Mouse (Mus musculus) testis, postnatal 14 days (tissue): ENCODE data around the gene Dock10.

Experiments used
- DNase-seq: peaks from one replicate; pipeline ENCODE4 v3.0.0; 2021; ENCODE audit warnings: low spot score

Dock10 gene

GRCm38 (mm10) chr1:80655854-80656253, 102.5 kb downstream of the Dock10 start:
- no peak for DNase-seq

GRCm38 (mm10) chr1:80655195-80655594, 103.1 kb downstream of the Dock10 start:
- no peak for DNase-seq

GRCm38 (mm10) chr1:80654177-80654576, 104.2 kb downstream of the Dock10 start:
- DNase-seq, result no peak

- no peak for DNase-seq
Measured at GRCm38 (mm10) chr1:80652803-80653202, 105.5 kb downstream of the Dock10 start.

DNA sequence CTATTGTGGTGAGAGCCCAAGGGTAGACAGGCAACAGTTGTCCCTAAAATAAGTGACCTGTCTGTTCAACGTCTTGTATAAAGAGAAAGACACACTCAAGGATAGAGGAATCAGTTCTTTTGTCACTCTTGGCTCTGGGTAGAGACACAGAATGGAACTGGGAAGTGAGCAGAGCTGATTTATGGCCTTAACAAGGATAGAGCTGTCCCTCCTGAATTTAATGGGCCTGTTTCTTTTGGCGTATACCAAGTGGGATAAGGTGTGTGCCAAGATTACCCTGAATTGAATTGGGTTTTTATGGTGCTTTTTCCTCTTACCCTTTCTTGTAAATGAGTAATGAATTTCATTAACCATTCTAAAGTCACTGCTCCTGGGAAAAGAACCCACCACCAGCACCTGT, 106.2 kb downstream of the Dock10 start:
- no peak for DNase-seq

- DNase-seq, result no peak
Measured at GRCm38 (mm10) chr1:80646602-80647001, 111.7 kb downstream of the Dock10 start.

GRCm38 (mm10) chr1:80643866-80644451, 114.4 kb downstream of the Dock10 start:
- DNase-seq, result no peak

GRCm38 (mm10) chr1:80641832-80642231, 116.5 kb downstream of the Dock10 start:
- no peak for DNase-seq

DNA sequence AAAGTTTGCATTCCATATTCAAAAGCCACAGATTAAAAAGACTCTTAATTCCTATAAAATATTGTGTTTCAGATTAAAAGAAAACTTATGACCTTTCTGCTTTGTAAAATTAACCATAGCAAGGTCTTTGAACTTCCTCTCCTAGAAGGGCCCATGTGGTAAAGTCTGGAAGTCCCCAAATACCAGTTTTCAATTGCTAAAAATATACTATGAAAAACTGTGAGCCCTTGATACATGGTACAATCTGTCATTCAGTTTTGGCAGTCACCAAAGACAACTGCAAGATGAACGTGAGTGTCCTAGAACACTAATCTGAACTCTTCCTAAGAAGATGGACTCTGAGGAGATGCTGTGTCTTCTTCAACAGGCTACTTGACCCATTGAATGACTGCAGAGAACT, 117.0 kb downstream of the Dock10 start:
- DNase-seq, result no peak

- DNase-seq, result no peak
Measured at GRCm38 (mm10) chr1:80639553-80639952, 118.8 kb downstream of the Dock10 start.

DNA sequence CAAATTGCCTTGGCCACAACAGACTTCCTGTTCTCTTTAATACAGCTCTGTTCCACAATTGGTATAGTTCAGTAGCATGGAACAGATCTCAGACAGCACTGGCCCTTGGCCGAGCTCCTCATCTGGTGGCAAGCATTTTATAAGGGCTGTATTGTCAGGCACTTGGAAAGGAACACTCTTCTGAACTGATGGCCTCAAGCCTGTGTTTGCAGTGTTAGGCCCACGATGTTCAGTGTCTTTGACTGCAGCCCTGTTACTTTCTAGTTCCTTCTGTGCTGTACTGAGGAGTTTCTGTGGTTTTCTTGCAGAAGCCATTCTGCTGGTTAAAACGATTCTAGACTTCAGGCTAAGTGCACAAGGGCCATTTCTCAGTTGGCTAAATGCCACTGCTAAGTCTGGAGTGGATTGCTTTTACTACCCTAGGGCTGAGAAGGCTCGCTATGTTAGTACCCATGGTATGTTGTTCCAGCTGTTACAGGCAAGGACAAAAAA, 121.1 kb downstream of the Dock10 start:
- no peak for DNase-seq

DNA sequence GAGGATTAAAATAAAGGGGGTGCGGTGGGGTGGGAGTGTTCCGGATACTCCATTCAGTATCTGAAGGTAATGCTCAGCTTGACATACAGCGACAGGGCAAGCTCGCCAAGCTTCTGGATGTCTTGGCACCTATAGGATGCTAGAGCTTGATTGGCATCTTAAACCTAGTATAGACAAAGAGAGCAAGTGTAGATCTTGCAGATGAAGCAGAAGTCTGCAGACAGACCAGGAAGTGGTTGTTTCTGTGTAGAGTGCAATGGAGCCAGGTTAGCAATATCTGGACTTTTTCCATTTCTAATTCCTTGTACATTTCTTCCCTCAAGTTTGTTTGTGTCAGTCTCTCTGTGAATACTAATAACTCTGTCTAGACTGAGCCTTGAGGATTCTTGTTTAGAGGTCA, 122.5 kb downstream of the Dock10 start:
- no peak for DNase-seq

- no peak for DNase-seq
Measured at GRCm38 (mm10) chr1:80633536-80633935, 124.8 kb downstream of the Dock10 start.

DNA sequence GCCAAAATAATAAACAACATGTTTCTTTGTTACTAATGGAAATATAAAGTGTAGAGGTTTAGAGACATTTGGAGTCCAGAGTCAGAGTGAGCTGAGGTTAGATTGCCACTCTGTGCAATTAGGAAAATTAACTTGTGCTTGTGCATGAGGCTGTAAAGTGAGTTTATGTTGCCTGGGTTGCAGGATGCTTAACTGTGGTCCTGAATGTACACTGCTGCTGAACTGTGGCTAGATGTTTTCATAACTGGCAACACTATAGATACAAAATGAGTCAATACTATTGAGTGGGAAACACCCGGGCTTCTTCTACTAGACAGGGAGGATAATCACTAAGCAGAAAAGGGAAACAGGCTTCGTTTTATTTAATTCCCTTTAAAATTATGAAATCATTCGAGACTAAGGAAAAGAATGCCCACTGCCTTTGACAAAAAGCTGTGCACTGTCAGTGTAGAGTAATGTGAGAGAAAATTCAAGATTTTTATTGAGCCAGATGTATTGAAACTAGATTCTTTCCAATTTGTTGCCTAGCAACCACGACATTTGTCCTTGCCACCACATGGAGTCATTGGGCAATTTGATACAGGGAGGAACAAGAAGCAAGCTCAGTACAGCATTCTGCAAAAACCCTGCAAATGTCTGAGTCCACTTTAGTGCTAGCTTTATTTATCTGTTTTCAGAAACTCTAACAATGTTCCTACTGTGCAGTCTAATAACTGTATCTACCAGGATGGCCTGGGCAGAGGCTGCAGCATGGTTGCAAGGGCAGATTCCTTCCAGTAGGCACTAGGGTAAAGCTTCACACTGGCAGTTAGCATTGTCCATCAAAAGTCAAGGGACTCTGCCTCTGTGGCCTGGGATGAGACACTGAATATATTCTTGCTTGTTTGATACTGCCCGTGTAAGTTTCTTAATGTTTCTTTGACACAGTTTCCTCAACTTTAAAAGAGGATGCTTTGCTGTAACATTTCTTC, 127.9 kb downstream of the Dock10 start:
- DNase-seq, result no peak

DNA sequence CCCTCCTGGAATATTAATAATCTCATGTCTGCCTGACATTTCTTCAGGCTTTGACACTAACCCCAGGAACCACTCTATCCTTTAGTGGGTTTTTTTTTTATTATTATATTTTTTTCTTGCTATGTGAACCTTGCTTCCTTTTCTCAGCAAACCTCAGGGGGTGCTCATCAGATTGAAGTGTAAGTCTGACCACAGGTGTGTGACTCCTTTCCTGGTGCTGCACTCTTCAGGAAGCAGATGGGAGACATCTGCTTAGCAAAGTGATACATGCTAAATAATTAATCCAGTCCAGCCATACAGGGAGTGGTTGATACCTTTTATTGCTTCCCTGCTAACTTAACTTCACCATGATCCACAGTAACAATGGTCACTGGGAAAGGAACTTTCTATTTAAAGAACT, 130.3 kb downstream of the Dock10 start:
- no peak for DNase-seq

DNA sequence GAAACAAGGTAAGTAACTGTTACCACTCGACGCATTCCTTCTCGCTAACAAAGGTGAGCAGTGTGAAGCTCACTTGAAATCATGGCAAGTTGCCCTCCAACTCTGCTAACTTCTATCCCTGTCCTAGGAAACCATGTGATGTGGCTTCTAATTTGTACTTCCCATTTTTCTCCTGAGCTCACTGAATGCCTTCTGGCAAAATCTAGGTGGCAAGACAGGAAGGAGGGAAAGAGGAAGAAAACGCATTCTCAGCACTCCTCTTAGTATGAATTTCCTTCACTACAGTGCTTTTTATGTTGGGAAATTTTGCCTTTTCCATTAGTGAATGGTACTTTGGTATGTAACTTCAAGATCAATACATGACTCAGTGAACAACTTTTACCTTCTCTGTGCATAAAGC, 131.5 kb downstream of the Dock10 start:
- no peak for DNase-seq

DNA sequence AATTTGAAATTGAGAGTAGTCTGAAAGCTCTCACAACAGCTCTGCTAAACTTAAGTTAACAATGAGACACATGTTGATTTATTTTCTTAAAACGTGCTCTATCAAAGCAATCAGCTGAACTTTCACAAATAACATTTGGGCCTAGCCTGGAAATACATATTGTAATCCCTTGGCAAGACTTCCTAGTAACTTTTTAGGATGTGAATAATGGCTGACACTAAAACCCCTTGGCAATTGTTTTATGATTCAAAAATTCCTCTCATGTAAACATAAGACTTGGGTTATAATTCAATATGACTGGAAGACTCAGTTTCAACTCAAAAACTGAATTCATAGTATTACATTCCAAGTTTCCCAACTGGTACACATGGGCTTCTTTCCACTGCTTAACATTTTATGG, 133.0 kb downstream of the Dock10 start:
- DNase-seq, result no peak

DNA sequence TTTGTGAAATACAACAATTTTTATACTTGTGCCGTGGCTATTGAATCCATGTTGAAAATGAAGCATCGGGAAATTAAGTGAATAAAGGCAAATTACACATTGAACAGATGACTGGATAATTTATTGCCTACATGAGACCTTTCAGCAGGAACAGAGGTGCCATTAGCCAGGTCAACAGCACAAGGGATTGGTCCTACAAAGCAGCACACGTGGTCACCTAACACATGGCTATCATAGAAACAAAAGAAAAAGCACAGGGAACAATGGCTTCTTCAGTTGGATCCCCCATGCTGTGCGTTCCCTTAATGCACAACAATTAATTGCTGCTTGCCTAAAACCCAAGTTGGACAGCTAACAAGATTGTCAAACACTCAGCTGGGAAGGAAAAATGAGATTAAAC, 133.8 kb downstream of the Dock10 start:
- no peak for DNase-seq

- DNase-seq, result no peak
Measured at GRCm38 (mm10) chr1:80622646-80623045, 135.7 kb downstream of the Dock10 start.

DNA sequence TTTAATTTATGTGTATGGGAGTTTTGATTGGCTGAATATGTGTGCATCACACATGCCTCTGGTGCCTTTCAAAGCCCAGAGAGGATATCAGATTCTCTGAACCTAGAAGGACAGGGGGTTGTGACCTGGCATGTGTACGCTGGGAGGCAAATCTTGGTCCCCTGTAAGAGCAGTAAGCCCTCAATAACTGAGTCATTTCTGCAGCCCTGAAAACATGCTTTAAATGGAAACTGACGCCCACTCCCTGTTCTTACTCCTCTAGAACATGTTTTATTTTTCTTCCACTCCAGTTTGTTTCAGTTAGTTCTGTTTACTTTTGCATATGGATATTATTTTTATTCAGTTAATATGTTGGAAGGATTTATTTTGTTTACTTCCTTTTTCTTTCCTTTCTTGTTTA, 139.2 kb downstream of the Dock10 start:
- DNase-seq, result no peak

GRCm38 (mm10) chr1:80616671-80617070, 141.7 kb downstream of the Dock10 start:
- DNase-seq, result no peak

DNA sequence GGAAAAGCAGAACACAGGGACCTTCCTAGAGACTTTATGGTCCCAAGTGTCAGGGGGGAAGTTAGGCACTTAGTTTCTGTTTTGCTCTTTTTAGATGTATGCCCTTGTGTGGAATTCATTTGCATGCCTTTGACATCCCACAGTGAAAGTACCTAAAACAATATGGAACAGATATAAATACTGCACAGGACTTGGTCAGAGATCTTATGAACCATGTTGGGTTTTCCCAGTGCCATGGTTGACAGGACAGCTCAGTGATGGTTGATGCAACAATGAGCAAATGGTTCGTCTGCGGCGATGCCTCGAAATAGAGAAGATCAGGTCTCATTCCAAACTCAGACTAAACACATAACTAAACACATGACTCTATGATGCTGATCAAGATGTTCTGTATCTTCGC, 143.6 kb downstream of the Dock10 start:
- DNase-seq, result no peak

- DNase-seq, result no peak
Measured at GRCm38 (mm10) chr1:80613395-80614011, 144.8 kb downstream of the Dock10 start.
